Mouse (Mus musculus): ENCODE measurements around the gene Atp10b.

DNA sequence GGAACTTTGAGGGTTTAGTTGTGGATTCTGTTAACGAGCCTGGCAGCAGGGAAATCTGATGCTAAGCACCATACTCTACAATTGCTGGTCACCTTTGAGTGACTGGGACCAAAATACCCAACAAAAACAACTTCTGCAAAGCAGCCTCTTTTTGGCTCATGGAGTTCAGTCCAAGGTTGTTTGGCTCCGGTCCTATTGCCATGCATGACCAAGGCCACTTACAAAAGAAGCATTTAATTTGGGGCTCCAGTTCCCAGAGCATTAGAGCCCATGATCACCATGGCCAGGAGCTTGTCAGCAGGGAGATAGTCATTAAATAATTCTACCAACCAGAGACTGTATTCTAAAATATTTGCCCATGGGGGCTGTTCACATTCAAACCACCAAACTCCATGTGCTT lies 2.3 kb upstream of the Atp10b start:
- TF ChIP-seq CTCF (IDR thresholded peaks at IDR 0.05; ENCODE audit: extremely low read depth, insufficient read length, insufficient replicate concordance, low read depth, low read length) (no peak), POLR2A (IDR thresholded peaks at IDR 0.05; ENCODE audit: low read depth, low read length) (no peak)
